Comparison of ENCODE assay signal across 31 mouse cellular contexts in the genomic region with DNA sequence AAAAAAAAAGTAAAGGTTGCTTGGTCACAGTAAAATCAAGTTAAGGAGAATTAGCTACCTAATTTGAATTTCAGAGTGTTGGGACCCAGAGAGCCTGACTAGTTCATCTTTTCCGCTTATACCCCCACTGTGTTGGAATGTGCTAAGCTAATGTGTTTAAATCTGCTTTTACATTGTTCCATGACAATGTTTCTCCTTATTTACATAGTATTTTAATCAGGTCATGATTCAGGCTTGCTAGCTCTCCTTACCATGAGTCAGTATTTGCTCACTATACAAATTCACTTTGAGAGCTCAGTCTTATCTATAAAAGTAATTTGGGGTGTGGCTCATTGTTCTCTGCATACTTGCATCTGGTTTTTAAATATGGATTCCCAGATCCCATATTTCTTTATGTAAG. TPM values are rescaled to one million over a fixed set of nuclear protein-coding genes. Genes with fewer than 3 reads are reported as not detected.
DNase-seq lines count a peak whose midpoint lies in the region; ATAC-seq and TF ChIP-seq lines count a peak whose summit lies in the region.
"Had no signal": no experiment of that assay in that cellular context is flagged by ENCODE, and none has a peak within 500 bp of the region (broad histone marks: within the 10 kb centered on the region; RNA-seq: fewer than 3 reads in every experiment).

No protein-coding gene starts in this region.

- H3K4me3 ChIP-seq in lung, embryonic 16.5 days (ENCODE audit: low read length): no peak overlapping the region
- H3K4me3 ChIP-seq in CH12.LX (replicated peaks in 1 of 3; ENCODE audit: low read depth in 2 of 3, low read length in 2 of 3, poor library complexity in 1 of 3): no peak overlapping the region
- H3K4me3 ChIP-seq in stomach, postnatal 0 days (ENCODE audit: low read depth, low read length): no peak overlapping the region
- H3K4me3 ChIP-seq: forebrain, embryonic 12.5 days; heart, embryonic 13.5 days; hindbrain, embryonic 10.5 days; intestine, embryonic 15.5 days; layer of hippocampus, adult 2 months; limb, embryonic 10.5 days; limb, embryonic 15.5 days; liver, embryonic 13.5 days; neural tube, embryonic 15.5 days had no signal

- TF ChIP-seq RAD21 in CH12.LX (IDR thresholded peaks at IDR 0.05; ENCODE audit: low read depth, low read length): no peak

- no peaks in the 10 kb centered on the region for H3K79me2 ChIP-seq in CH12.LX (replicated peaks; ENCODE audit: control insufficient read depth, extremely low read depth, insufficient read depth, poor library complexity, severe bottlenecking)

- ATAC-seq in lung, embryonic 16.5 days (ENCODE audit: low read depth): peak; percentile 49; the same call in 1 of the 2 replicates
- peak; percentile 89 for ATAC-seq in stomach, postnatal 0 days (ENCODE audit: low FRiP score, low TSS enrichment)
- ATAC-seq: activated CD4-positive, CD25-positive, alpha-beta regulatory T cell, adult 4 months; forebrain, postnatal 0 days; hindbrain, embryonic 16.5 days; intestine, embryonic 15.5 days had no signal

- H3K9ac ChIP-seq in lung, embryonic 16.5 days (ENCODE audit: low read length): no peak overlapping the region
- H3K9ac ChIP-seq in CH12.LX (ENCODE audit: insufficient read depth, low read depth): no peak overlapping the region; the same call in 1 of the 2 replicates
- H3K9ac ChIP-seq in stomach, postnatal 0 days (ENCODE audit: low read length): no peak overlapping the region
- H3K9ac ChIP-seq: forebrain, embryonic 12.5 days; forebrain, postnatal 0 days; heart, embryonic 13.5 days; intestine, embryonic 15.5 days; limb, embryonic 15.5 days; liver, embryonic 13.5 days; lung, embryonic 14.5 days; neural tube, embryonic 15.5 days had no signal

- TF ChIP-seq POLR2A in CH12.LX (IDR thresholded peaks at IDR 0.05; ENCODE audit: low read depth, low read length): no peak

- H3K36me3 ChIP-seq in lung, embryonic 16.5 days (ENCODE audit: control insufficient read depth, insufficient read depth, low read length): no peaks in the 10 kb centered on the region
- no peaks in the 10 kb centered on the region for H3K36me3 ChIP-seq in CH12.LX (replicated peaks in 1 of 2; ENCODE audit: control insufficient read depth in 1 of 2, insufficient read depth in 1 of 2, low read length in 1 of 2)
- no peaks in the 10 kb centered on the region for H3K36me3 ChIP-seq in stomach, postnatal 0 days (ENCODE audit: control insufficient read depth, insufficient read depth, low read length)
- H3K36me3 ChIP-seq: forebrain, embryonic 12.5 days; heart, embryonic 13.5 days; hindbrain, embryonic 10.5 days; intestine, embryonic 15.5 days; limb, embryonic 10.5 days; limb, embryonic 15.5 days; liver, embryonic 13.5 days; neural tube, embryonic 15.5 days had no signal

- H3K4me1 ChIP-seq in lung, embryonic 16.5 days (replicated peaks; ENCODE audit: control insufficient read depth, insufficient read depth, low read length): no peaks in the 10 kb centered on the region
- H3K4me1 ChIP-seq in CH12.LX (ENCODE audit: control insufficient read depth in 1 of 2, insufficient read depth in 2 of 2): peaks cover 4 to 20% of the 10 kb centered on the region in 2 experiments; a peak in 3 of 4 replicates
- H3K4me1 ChIP-seq in stomach, postnatal 0 days (replicated peaks; ENCODE audit: control insufficient read depth, insufficient read depth): no peaks in the 10 kb centered on the region
- H3K4me1 ChIP-seq: forebrain, embryonic 12.5 days; heart, embryonic 13.5 days; hindbrain, embryonic 10.5 days; intestine, embryonic 15.5 days; limb, embryonic 15.5 days; liver, embryonic 13.5 days; neural tube, embryonic 15.5 days had no signal

- no peak overlapping the region for H3K4me2 ChIP-seq in lung, embryonic 16.5 days (ENCODE audit: low read depth, low read length)
- H3K4me2 ChIP-seq in CH12.LX (ENCODE audit: insufficient read depth, low read depth, poor library complexity, severe bottlenecking): no peak overlapping the region; the same call in none of the 2 replicates
- H3K4me2 ChIP-seq in stomach, postnatal 0 days (replicated peaks; ENCODE audit: low read depth): no peak overlapping the region
- H3K4me2 ChIP-seq: forebrain, embryonic 12.5 days; heart, embryonic 13.5 days; intestine, embryonic 15.5 days; limb, embryonic 15.5 days; liver, embryonic 13.5 days; lung, embryonic 14.5 days; neural tube, embryonic 15.5 days had no signal

- no peaks in the 10 kb centered on the region for H3K27me3 ChIP-seq in lung, embryonic 16.5 days (ENCODE audit: control insufficient read depth, insufficient read depth, low read depth, low read length)
- no peaks in the 10 kb centered on the region for H3K27me3 ChIP-seq in CH12.LX (replicated peaks)
- H3K27me3 ChIP-seq in stomach, postnatal 0 days (ENCODE audit: control insufficient read depth, insufficient read depth, low read length): no peaks in the 10 kb centered on the region
- H3K27me3 ChIP-seq: forebrain, embryonic 12.5 days; heart, embryonic 13.5 days; intestine, embryonic 15.5 days; limb, embryonic 15.5 days; liver, embryonic 13.5 days; neural tube, embryonic 15.5 days had no signal

- dilution Hi-C loops in CH12.LX (cut with MboI; ENCODE audit: extremely low pct_ligation_motif_present, extremely low pct_unique_long_range_greater_than_20kb, low sequenced_read_pairs): no loop called here

- in situ Hi-C loops in CH12.LX (cut with MboI; ENCODE audit: low pct_ligation_motif_present, low pct_unique_long_range_greater_than_20kb, low sequenced_read_pairs): no loop called here

- TF ChIP-seq EP300 in CH12.LX (IDR thresholded peaks at IDR 0.05; ENCODE audit: low read length): peak; percentile 81
- peak; percentile 44 for TF ChIP-seq EP300 in stomach, postnatal 0 days (optimal IDR thresholded peaks at IDR 0.05)

- TF ChIP-seq CTCF in CH12.LX (conservative IDR thresholded peaks at IDR 0.05 in 1 of 2, IDR thresholded peaks at IDR 0.05 in 1 of 2; ENCODE audit: low read depth in 2 of 2, low read length in 2 of 2): no peak
- TF ChIP-seq CTCF in stomach, postnatal 0 days (IDR thresholded peaks at IDR 0.05; ENCODE audit: low read depth): no peak

- no peaks in the 10 kb centered on the region for H3K9me3 ChIP-seq in lung, embryonic 16.5 days (ENCODE audit: control insufficient read depth, low read length)
- no peaks in the 10 kb centered on the region for H3K9me3 ChIP-seq in CH12.LX (replicated peaks; ENCODE audit: low read length)
- H3K9me3 ChIP-seq in stomach, postnatal 0 days (ENCODE audit: control insufficient read depth, low read length): no peaks in the 10 kb centered on the region
- H3K9me3 ChIP-seq: forebrain, embryonic 12.5 days; heart, embryonic 13.5 days; hindbrain, embryonic 10.5 days; intestine, embryonic 15.5 days; limb, embryonic 10.5 days; limb, embryonic 15.5 days; liver, embryonic 13.5 days; neural tube, embryonic 15.5 days had no signal

- no peak for DNase-seq in lung, postnatal 4 days
- DNase-seq in CH12.LX (ENCODE audit: extremely low read depth): peak; percentile 49
- peak; percentile 49 for DNase-seq in induced T-regulatory cell, adult 2 months (ENCODE audit: low read depth)
- no peak for DNase-seq in stomach, postnatal 0 days (ENCODE audit: low spot score)
- no peak for DNase-seq in adipocyte (ENCODE audit: low spot score)
- DNase-seq in right cerebral cortex, adult 2 months (ENCODE audit: low spot score in 2 of 2): no peak
- no peak for DNase-seq in spleen, adult 12 weeks (ENCODE audit: low spot score)
- DNase-seq: adrenal gland, adult 8-10 months; cerebellum, adult 8-10 months; forebrain, postnatal 0 days; heart, postnatal 10 days; kidney, adult 2 months; kidney, postnatal 36 days; liver, embryonic 13.5 days; lung, embryonic 14.5 days; midbrain, embryonic 14.5 days; retina, postnatal 1 day; right cerebral cortex, postnatal 25 days; spleen, adult 18-20 months had no signal

- no peak overlapping the region; the same call in 1 of the 2 replicates for H3K27ac ChIP-seq in lung, embryonic 16.5 days (ENCODE audit: low read length)
- H3K27ac ChIP-seq in CH12.LX (ENCODE audit: insufficient read depth, low read depth): no peak overlapping the region
- no peak overlapping the region for H3K27ac ChIP-seq in stomach, postnatal 0 days (replicated peaks)
- H3K27ac ChIP-seq: forebrain, embryonic 12.5 days; heart, embryonic 13.5 days; hindbrain, embryonic 10.5 days; intestine, embryonic 15.5 days; layer of hippocampus, adult 2 months; limb, embryonic 10.5 days; limb, embryonic 15.5 days; liver, embryonic 13.5 days; neural tube, embryonic 15.5 days had no signal

- WGBS in lung, embryonic 16.5 days: 65% methylated on average over 1 of the region's 1 CpGs
- 59% methylated on average over 1 of the region's 1 CpGs for WGBS in stomach, postnatal 0 days

TF ChIP-seq in CH12.LX, 34 proteins besides CTCF, POLR2A, EP300 and RAD21 (continues in another document):
- TF ChIP-seq KAT2A (IDR thresholded peaks at IDR 0.05; ENCODE audit: insufficient replicate concordance, low read length): no peak
- TF ChIP-seq CHD1 (IDR thresholded peaks at IDR 0.05; ENCODE audit: low read depth, low read length): peak; percentile 38; the same call in 1 of the 2 replicates
- TF ChIP-seq HCFC1 (IDR thresholded peaks at IDR 0.05; ENCODE audit: low read depth, low read length): peak; percentile 34; the same call in 1 of the 2 replicates
- peak; percentile 30; the same call in 1 of the 2 replicates for TF ChIP-seq TCF12 (IDR thresholded peaks at IDR 0.05; ENCODE audit: low read depth, low read length)
- TF ChIP-seq ETS1 (conservative IDR thresholded peaks at IDR 0.05; ENCODE audit: low read depth, low read length): peak; percentile 87
- peak; percentile 68; the same call in 1 of the 2 replicates for TF ChIP-seq JUND (conservative IDR thresholded peaks at IDR 0.05; ENCODE audit: low read depth, low read length)
- no peak for TF ChIP-seq ZMIZ1 (IDR thresholded peaks at IDR 0.05; ENCODE audit: low read depth, low read length)
- TF ChIP-seq ZC3H11A (IDR thresholded peaks at IDR 0.05; ENCODE audit: low read depth, low read length): no peak
- no peak for TF ChIP-seq USF1 (IDR thresholded peaks at IDR 0.05; ENCODE audit: low read depth, low read length)
- peak; percentile 55; the same call in 1 of the 2 replicates for TF ChIP-seq JUN (IDR thresholded peaks at IDR 0.05; ENCODE audit: insufficient read depth, low read depth, low read length)
- no peak for TF ChIP-seq E2F4 (IDR thresholded peaks at IDR 0.05; ENCODE audit: insufficient replicate concordance, low read depth, low read length)

RNA-seq across cellular contexts. Expression of a gene that starts 9.6 kb away (rescaled TPM):
- polyA plus RNA-seq in lung, embryonic 16.5 days (2015; fragmentation: Nextera tagmentation; extraction: Ambion mirVana): 17.5 and 20.4 TPM in 2 replicates
- total RNA-seq in CH12.LX (2012; rRNA removed) (9.1 and 13.1 TPM in 2 replicates), CH12.LX (2014; rRNA removed) (7.5 and 8.3 TPM in 2 replicates)
- polyA plus RNA-seq in CH12.LX (2012; ENCODE audit: insufficient read length, low read depth): 20.7 and 22.7 TPM in 2 replicates
- 8.9 and 10.7 TPM in 2 replicates for polyA plus RNA-seq in stomach, postnatal 0 days (2015; fragmentation: Nextera tagmentation; extraction: Ambion mirVana)

RNA-seq across cellular contexts. Expression of a gene that starts 47.2 kb away (rescaled TPM):
- 1.2 and 1.3 TPM in 2 replicates for polyA plus RNA-seq in lung, embryonic 16.5 days (2015; fragmentation: Nextera tagmentation; extraction: Ambion mirVana)
- 0.55 and 1.1 TPM in 2 replicates for total RNA-seq in CH12.LX (2012; rRNA removed)
- 0.41 and 1.4 TPM in 2 replicates for total RNA-seq in CH12.LX (2014; rRNA removed)
- 0.37 and 0.70 TPM in 2 replicates for polyA plus RNA-seq in CH12.LX (2012; ENCODE audit: insufficient read length, low read depth)
- 0.53 and 0.80 TPM in 2 replicates for polyA plus RNA-seq in stomach, postnatal 0 days (2015; fragmentation: Nextera tagmentation; extraction: Ambion mirVana)
- total RNA-seq: MEL had no signal

Comparison
In these comparisons a context has a peak if more than half of its experiments do, and no peak if none do; other contexts are left out.
1. DNase-seq: peak in CH12.LX (single experiment) and induced T-regulatory cell, adult 2 months (single experiment); none in lung, postnatal 4 days (0 of 2), stomach, postnatal 0 days (single experiment), adipocyte (single experiment), right cerebral cortex, adult 2 months (0 of 2) and spleen, adult 12 weeks (single experiment).